Mouse (Mus musculus) heart, embryonic 12.5 days (tissue): Measurements from ENCODE around the gene Rilpl1. TPM values are rescaled to one million over a fixed set of nuclear protein-coding genes. Genes with fewer than 3 reads are reported as not detected.
A peak's percentile ranks its signal among the peaks of the same experiment; 100 is the strongest.

Experiments
- ATAC-seq: fragments of 200-750 bp; cut with Nextera tagmentation; 2 replicates; pipeline ENCODE4 v1.8.0; 2017; ENCODE audit warnings: moderate TSS enrichment, moderate library complexity; ENCODE audit not compliant: insufficient number of reproducible peaks, low FRiP score
- H3K27ac ChIP-seq: fragments of 300-500 bp; sonication (generic); 2 replicates; pipeline ENCODE4 v1.5.1; 2016; ENCODE audit warnings: mild to moderate bottlenecking, moderate library complexity; ENCODE audit not compliant: poor library complexity, severe bottlenecking
- H3K27me3 ChIP-seq: fragments of 300-500 bp; sonication (generic); replicated peaks from 2 replicates; pipeline ENCODE4 v1.6.1; 2016; ENCODE audit warnings: mild to moderate bottlenecking, moderate library complexity
- H3K36me3 ChIP-seq: fragments of 300-500 bp; sonication (generic); 2 replicates; pipeline ENCODE4 v1.6.1; 2016; ENCODE audit warnings: mild to moderate bottlenecking, moderate library complexity
- H3K4me1 ChIP-seq: fragments of 300-500 bp; sonication (generic); replicated peaks from 2 replicates; pipeline ENCODE4 v1.6.1; 2016; ENCODE audit warnings: mild to moderate bottlenecking
- H3K4me2 ChIP-seq: fragments of 300-500 bp; sonication (generic); 2 replicates; pipeline ENCODE4 v1.6.1; 2016; ENCODE audit warnings: mild to moderate bottlenecking, moderate library complexity
- H3K4me3 ChIP-seq: fragments of 300-500 bp; sonication (generic); 2 replicates; pipeline ENCODE4 v1.5.1; 2016; ENCODE audit warnings: mild to moderate bottlenecking
- H3K9ac ChIP-seq: fragments of 300-500 bp; sonication (generic); 2 replicates; pipeline ENCODE4 v1.6.1; 2016; ENCODE audit warnings: mild to moderate bottlenecking, moderate library complexity
- H3K9me3 ChIP-seq: fragments of 300-500 bp; sonication (generic); replicated peaks from 2 replicates; pipeline ENCODE4 v1.6.1; 2016; ENCODE audit warnings: mild to moderate bottlenecking, moderate library complexity
- WGBS: fragments of 180-500 bp; shearing (Covaris S2); methylation state at CpG from one replicate; pipeline ENCODE4 v1.1.7; 2016; 5-methylcytosine and 5-hydroxymethylcytosine counted together
- polyA plus RNA-seq: library from polyadenylated mRNA; unstranded; fragments of >200 nt; fragmentation: Nextera tagmentation; extraction: Ambion mirVana; gene quantifications from 2 replicates; pipeline ENCODE4 v1.2.1, GENCODE M21; 2016

The Rilpl1 gene
- polyA plus RNA-seq, 1 experiment from 2014 or later, result 29.8 TPM

GRCm38 (mm10) chr5:124450641-124451340, 80.4 kb downstream of the Rilpl1 start:
- Histone ChIP-seq H3K27ac (no peak overlapping the region), H3K4me3 (no peak overlapping the region), H3K36me3 (peaks cover 78% of the 10 kb centered on the region), H3K9me3 (no peaks in the 10 kb centered on the region), H3K27me3 (no peaks in the 10 kb centered on the region), H3K9ac (peak overlapping the region; percentile 1; the same call in 1 of the 2 replicates), H3K4me1 (peaks cover 65% of the 10 kb centered on the region), H3K4me2 (no peak overlapping the region)
- no peak for ATAC-seq
- 78% methylated on average over 16 of the region's 16 CpGs for WGBS

DNA sequence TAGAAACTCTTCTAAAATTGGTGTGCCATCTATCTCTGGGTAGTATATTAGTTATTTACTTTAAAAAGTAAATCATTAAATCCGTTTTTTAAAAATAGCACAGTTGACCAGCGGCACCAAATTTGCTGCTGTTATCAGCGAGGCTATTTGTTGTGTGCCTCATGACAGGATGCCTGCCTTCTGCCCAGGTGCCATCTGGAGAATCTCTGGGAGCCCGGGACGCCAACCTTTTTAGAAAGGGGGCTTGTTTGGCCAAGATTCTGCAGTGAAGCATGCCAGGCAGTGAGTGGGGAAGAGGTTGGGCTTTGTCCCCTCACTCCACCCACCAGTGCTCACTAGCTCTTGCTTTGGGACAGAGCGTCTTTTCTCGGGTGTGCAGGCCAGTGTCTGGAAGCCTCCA, 81.1 kb downstream of the Rilpl1 start:
- no peak overlapping the region; the same call in 1 of the 2 replicates for H3K27ac ChIP-seq
- H3K4me3 ChIP-seq, result no peak overlapping the region
- 81% methylated on average over 7 of the region's 7 CpGs for WGBS
- H3K9ac ChIP-seq, result no peak overlapping the region
- no peak overlapping the region for H3K4me2 ChIP-seq
- no peaks in the 10 kb centered on the region for H3K27me3 ChIP-seq
- no peak for ATAC-seq
- H3K9me3 ChIP-seq, result no peaks in the 10 kb centered on the region
- peaks cover 65% of the 10 kb centered on the region for H3K4me1 ChIP-seq
- H3K36me3 ChIP-seq, result peaks cover 72% of the 10 kb centered on the region

- Histone ChIP-seq H3K9me3 (no peaks in the 10 kb centered on the region), H3K36me3 (peaks cover 68% of the 10 kb centered on the region), H3K4me2 (no peak overlapping the region), H3K4me3 (no peak overlapping the region), H3K4me1 (peaks cover 69% of the 10 kb centered on the region), H3K27ac (no peak overlapping the region), H3K27me3 (no peaks in the 10 kb centered on the region), H3K9ac (0 out of 2 replicates have a peak overlapping the region, but pooled peaks have one; percentile 40)
- ATAC-seq, result no peak
- WGBS, result 75% methylated on average over 6 of the region's 6 CpGs
Observed at GRCm38 (mm10) chr5:124449494-124449893, 81.7 kb downstream of the Rilpl1 start.

GRCm38 (mm10) chr5:124446301-124446881, 84.8 kb downstream of the Rilpl1 start:
- WGBS, result 2% methylated on average over 15 of the region's 15 CpGs
- peak; percentile 72 for ATAC-seq
- Histone ChIP-seq H3K27me3 (no peaks in the 10 kb centered on the region), H3K36me3 (peaks cover 42% of the 10 kb centered on the region), H3K4me2 (peak overlapping the region; percentile 76), H3K9ac (peak overlapping the region; percentile 96), H3K27ac (peak overlapping the region; percentile 94), H3K9me3 (no peaks in the 10 kb centered on the region), H3K4me1 (peaks cover 48% of the 10 kb centered on the region), H3K4me3 (peak overlapping the region; percentile 93)

DNA sequence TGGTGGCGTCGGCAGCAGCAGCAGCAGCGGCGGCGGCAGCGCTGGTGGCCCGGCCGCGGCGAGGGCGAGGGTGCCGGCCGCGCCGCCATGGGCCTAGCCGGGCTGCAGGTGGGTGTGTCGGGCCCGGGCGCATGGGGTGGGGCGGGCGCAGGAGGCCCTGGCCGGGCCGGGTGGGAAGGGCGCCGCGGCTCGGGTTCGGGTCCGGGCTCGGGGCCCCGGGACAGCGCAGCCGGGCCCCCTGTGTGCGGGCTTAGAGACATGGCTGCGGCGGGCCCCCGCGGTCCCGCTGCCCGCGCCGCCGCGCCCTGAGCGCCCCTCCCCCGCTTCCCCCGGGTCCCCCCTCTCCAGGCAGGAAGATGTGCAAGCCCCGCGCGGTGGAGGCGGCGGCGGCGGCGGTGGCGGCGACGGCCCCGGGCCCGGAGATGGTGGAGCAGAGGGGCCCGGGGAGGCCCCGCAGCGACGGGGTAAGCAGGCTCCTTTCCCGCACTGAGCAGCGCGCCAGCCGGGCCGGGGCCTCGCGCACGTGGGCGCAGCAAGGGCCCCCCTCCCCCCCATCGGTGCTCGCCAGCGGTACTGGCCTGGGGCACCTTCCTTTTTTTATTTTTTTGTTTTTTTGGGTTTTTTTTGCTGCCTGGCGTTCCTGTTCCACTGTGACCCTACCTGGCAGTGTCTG, 85.4 kb downstream of the Rilpl1 start:
- 4% methylated on average over 51 of the region's 77 CpGs for WGBS
- Histone ChIP-seq H3K9me3 (no peaks in the 10 kb centered on the region), H3K27me3 (no peaks in the 10 kb centered on the region), H3K4me3 (peak overlapping the region; percentile 93), H3K9ac (peak overlapping the region; percentile 96), H3K27ac (peak overlapping the region; percentile 94), H3K4me2 (peak overlapping the region; percentile 76), H3K36me3 (peaks cover 36% of the 10 kb centered on the region), H3K4me1 (peaks cover 44% of the 10 kb centered on the region)
- ATAC-seq, result peak; percentile 70

DNA sequence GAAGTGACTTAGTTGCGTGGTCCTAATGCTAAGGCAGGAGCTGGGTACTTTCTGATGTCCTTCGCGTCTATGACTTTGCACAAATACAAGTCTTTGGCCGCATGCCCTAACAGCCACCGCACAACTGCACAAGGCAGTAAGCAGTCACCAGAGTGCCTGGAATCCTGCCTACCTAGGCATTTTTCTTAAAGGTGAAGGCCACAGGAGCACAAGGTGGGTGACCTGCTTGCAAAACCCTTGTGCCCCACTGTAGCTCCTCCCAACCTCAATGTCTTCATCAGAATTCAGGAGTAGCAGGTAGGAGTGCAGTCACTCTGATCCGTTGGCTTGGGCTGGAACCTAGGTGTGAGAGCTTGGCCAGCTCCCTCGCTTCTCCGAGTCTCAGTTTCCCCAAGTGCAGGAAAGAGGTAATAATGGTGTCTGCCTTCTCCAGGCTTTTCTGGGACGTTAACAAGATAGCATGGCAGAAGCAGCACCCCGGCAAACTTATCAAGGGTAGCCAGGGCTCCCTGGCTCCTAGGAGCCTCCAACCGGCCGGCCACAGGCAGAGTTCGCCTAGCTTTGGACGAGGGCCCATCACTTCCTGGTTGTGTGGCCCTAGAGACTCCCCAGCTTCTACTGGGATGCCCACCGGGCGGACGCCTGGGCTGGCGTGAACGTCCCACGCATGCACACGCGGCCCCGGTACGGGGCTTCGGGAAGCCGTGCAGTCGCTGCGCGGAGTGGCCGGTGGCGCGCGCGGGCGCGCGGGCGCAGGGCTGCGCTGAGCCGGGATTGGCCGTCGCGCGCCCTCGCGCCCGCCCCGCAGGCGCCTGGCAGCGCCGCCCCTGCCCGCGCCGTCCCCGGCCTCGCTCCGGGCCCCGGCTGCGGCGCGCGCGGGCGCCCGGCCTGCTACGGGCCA, 86.3 kb downstream of the Rilpl1 start:
- Histone ChIP-seq H3K27me3 (no peaks in the 10 kb centered on the region), H3K9me3 (no peaks in the 10 kb centered on the region), H3K36me3 (peaks cover 27% of the 10 kb centered on the region), H3K4me2 (peak overlapping the region; percentile 76), H3K4me3 (peak overlapping the region; percentile 93), H3K9ac (peak overlapping the region; percentile 96), H3K27ac (peak overlapping the region; percentile 94), H3K4me1 (peaks cover 36% of the 10 kb centered on the region)
- peak; percentile 86 for ATAC-seq
- WGBS, result 17% methylated on average over 66 of the region's 66 CpGs

DNA sequence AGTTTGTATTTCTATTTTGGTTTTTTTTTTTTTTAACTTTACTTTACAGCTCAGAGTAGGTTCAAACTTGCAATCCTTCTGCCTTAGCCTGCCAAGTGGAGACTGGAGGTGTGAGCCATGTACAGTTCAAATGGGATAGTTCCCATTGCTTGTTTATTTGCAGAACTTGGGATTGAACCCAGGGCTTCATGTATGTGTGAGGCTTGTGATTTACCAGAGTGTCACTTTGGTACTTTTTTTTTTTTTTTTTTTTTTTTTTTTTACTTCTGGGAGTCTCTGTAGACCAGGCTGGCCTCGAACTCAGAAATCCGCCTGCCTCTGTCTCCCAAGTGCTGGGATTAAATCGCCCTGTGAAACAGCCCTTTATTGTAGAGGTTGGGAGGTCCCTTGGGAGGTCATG, 87.0 kb downstream of the Rilpl1 start:
- WGBS, result 69% methylated on average over 3 of the region's 3 CpGs
- H3K9me3 ChIP-seq, result no peaks in the 10 kb centered on the region
- no peak overlapping the region for H3K9ac ChIP-seq
- H3K4me1 ChIP-seq, result peaks cover 30% of the 10 kb centered on the region
- peak overlapping the region; percentile 76 for H3K4me2 ChIP-seq
- no peak for ATAC-seq
- H3K27me3 ChIP-seq, result no peaks in the 10 kb centered on the region
- peaks cover 20% of the 10 kb centered on the region for H3K36me3 ChIP-seq
- H3K27ac ChIP-seq, result no peak overlapping the region
- peak overlapping the region; percentile 93 for H3K4me3 ChIP-seq

Other genes starting within 250 kb of the Rilpl1 start
- gene Mphosph9, start 203.4 kb downstream of the Rilpl1 start, polyA plus RNA-seq, result 13.4 and 14.8 TPM in 2 replicates
- 18.2 and 19.4 TPM in 2 replicates for gene 2810006K23Rik, start 203.3 kb downstream of the Rilpl1 start, polyA plus RNA-seq
- gene Cdk2ap1, start 168.3 kb downstream of the Rilpl1 start, polyA plus RNA-seq, result 61.2 and 69.9 TPM in 2 replicates
- 71.8 and 75.3 TPM in 2 replicates for gene Sbno1, start 105.4 kb downstream of the Rilpl1 start, polyA plus RNA-seq
- gene Kmt5a, start 91.5 kb downstream of the Rilpl1 start, polyA plus RNA-seq, result 81.1 and 85.4 TPM in 2 replicates
- gene Rilpl2, start 53.0 kb downstream of the Rilpl1 start, polyA plus RNA-seq, result 13.5 and 13.6 TPM in 2 replicates
- gene Snrnp35, start 48.3 kb downstream of the Rilpl1 start, polyA plus RNA-seq, result 23.9 and 24.0 TPM in 2 replicates
- 490 and 502 TPM in 2 replicates for gene Tmed2, start 9.3 kb upstream of the Rilpl1 start, polyA plus RNA-seq
- 8.5 and 8.6 TPM in 2 replicates for gene Ddx55, start 21.5 kb upstream of the Rilpl1 start, polyA plus RNA-seq
- gene Eif2b1, start 47.7 kb upstream of the Rilpl1 start, polyA plus RNA-seq, result 61.7 and 61.8 TPM in 2 replicates
- 36.9 and 45.3 TPM in 2 replicates for gene Gtf2h3, start 47.7 kb upstream of the Rilpl1 start, polyA plus RNA-seq
- gene Atp6v0a2, start 97.2 kb upstream of the Rilpl1 start, polyA plus RNA-seq, result 41.0 and 45.8 TPM in 2 replicates
- 0.04 TPM in 2 replicates for gene Dnah10, start 193.7 kb upstream of the Rilpl1 start, polyA plus RNA-seq